Mouse (Mus musculus) kidney, adult 2 months (tissue): ENCODE measurements around the gene Ptpru. TPM values are rescaled to one million over a fixed set of nuclear protein-coding genes. Genes with fewer than 3 reads are reported as not detected.

Experiments
- DNase-seq: peaks from one replicate; pipeline ENCODE4 v3.0.0; 2021
- H3K27ac ChIP-seq: fragments of 200-500 bp; 2 replicates; pipeline ENCODE4 v1.5.1; 2012; ENCODE audit warnings: low read depth, low read length, control low read depth, inconsistent platforms; ENCODE audit not compliant: insufficient read depth
- H3K27me3 ChIP-seq: fragments of 200-500 bp; replicated peaks from 2 replicates; pipeline ENCODE4 v1.6.1; 2012; ENCODE audit warnings: mild to moderate bottlenecking, moderate library complexity, low read length, inconsistent platforms; ENCODE audit not compliant: control insufficient read depth, insufficient read depth
- H3K36me3 ChIP-seq: fragments of 200-500 bp; 2 replicates; pipeline ENCODE4 v1.6.1; 2012; ENCODE audit warnings: mild to moderate bottlenecking, moderate library complexity, low read length, inconsistent platforms; ENCODE audit not compliant: control insufficient read depth, insufficient read depth
- H3K4me1 ChIP-seq: fragments of 200-500 bp; 2 replicates; pipeline ENCODE4 v1.6.1; 2011; ENCODE audit warnings: low read length; ENCODE audit not compliant: control insufficient read depth, insufficient read depth
- H3K4me3 ChIP-seq: fragments of 200-500 bp; 2 replicates; pipeline ENCODE4 v1.5.1; 2011; ENCODE audit warnings: mild to moderate bottlenecking, low read depth, low read length, control low read depth; ENCODE audit not compliant: insufficient read depth
- CTCF ChIP-seq: fragments of 200-500 bp; conservative IDR thresholded peaks from 2 replicates; pipeline ENCODE4 v1.5.1; 2011; ENCODE audit warnings: low read depth, mild to moderate bottlenecking, control low read depth, low read length, moderate library complexity, mixed read lengths; ENCODE audit not compliant: insufficient read depth, insufficient read length
- POLR2A ChIP-seq: fragments of 200-500 bp; IDR thresholded peaks from one replicate; pipeline ENCODE4 v1.6.1; 2011; ENCODE audit warnings: low read depth, low read length, control low read depth
- WGBS: fragments of 180-500 bp; shearing (Covaris S2); methylation state at CpG from one replicate; pipeline ENCODE4 v1.1.7; 2018; 5-methylcytosine and 5-hydroxymethylcytosine counted together
- polyA plus RNA-seq: library from polyadenylated mRNA; depleted of rRNA; stranded (reverse); fragments of >200 nt; gene quantifications from 2 replicates; pipeline ENCODE4 v1.2.3, GENCODE M21; 2012

The Ptpru gene
- polyA plus RNA-seq, 1 experiment, result 19.5 TPM

GRCm38 (mm10) chr4:131854950-131855349 is 16.9 kb upstream of the Ptpru start:
- Histone ChIP-seq H3K4me1 (no peaks in the 10 kb centered on the region), H3K27me3 (no peaks in the 10 kb centered on the region), H3K4me3 (no peak overlapping the region), H3K36me3 (no peaks in the 10 kb centered on the region), H3K27ac (no peak overlapping the region)
- TF ChIP-seq POLR2A, result no peak
- TF ChIP-seq CTCF, result no peak
- DNase-seq, result no peak
- 70% methylated on average over 5 of the region's 5 CpGs for WGBS

DNA sequence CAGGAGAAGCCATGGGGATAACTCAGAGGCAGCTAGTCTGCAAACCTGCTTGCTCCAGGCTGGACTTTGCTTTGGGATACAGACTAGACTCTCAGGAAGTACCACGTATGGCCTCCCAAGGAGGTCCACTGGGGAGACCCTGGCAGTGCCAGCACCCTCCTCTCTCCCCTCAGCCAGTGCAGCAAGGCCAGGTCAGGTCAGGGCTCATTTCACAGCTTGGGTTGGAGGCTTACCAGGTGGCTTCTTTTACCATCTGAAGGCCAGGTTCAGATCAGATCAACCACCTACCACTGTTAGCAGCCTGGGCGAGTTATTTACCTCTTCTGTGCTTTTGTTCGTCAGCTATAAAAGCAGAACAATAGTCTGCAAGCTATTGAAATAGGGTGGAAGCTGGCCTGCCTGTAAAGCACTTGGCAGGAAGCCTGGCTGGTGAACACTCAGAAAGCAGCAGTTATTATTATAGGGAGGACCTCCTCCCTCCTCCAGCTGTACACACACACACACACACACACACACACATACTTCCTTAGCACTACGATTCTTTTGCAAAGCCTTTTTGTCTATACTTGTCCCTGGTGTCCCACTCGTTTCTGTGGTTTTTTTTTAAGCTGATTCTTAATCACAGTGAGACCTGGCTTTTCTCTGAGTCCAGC is 12.0 kb upstream of the Ptpru start:
- Histone ChIP-seq H3K27ac (no peak overlapping the region; the same call in 1 of the 2 replicates), H3K4me3 (no peak overlapping the region), H3K27me3 (no peaks in the 10 kb centered on the region), H3K36me3 (no peaks in the 10 kb centered on the region), H3K4me1 (no peaks in the 10 kb centered on the region)
- WGBS, result 34% methylated on average over 5 of the region's 5 CpGs
- TF ChIP-seq POLR2A (no peak), CTCF (no peak)
- DNase-seq, result peak; percentile 70

GRCm38 (mm10) chr4:131848082-131848481 is 10.0 kb upstream of the Ptpru start:
- H3K4me3 ChIP-seq, result no peak overlapping the region
- H3K4me1 ChIP-seq, result no peaks in the 10 kb centered on the region; the same call in 1 of the 2 replicates
- no peak for TF ChIP-seq CTCF
- TF ChIP-seq POLR2A, result no peak
- 64% methylated on average over 6 of the region's 6 CpGs for WGBS
- H3K36me3 ChIP-seq, result no peaks in the 10 kb centered on the region
- DNase-seq, result no peak
- no peak overlapping the region for H3K27ac ChIP-seq
- H3K27me3 ChIP-seq, result no peaks in the 10 kb centered on the region

DNA sequence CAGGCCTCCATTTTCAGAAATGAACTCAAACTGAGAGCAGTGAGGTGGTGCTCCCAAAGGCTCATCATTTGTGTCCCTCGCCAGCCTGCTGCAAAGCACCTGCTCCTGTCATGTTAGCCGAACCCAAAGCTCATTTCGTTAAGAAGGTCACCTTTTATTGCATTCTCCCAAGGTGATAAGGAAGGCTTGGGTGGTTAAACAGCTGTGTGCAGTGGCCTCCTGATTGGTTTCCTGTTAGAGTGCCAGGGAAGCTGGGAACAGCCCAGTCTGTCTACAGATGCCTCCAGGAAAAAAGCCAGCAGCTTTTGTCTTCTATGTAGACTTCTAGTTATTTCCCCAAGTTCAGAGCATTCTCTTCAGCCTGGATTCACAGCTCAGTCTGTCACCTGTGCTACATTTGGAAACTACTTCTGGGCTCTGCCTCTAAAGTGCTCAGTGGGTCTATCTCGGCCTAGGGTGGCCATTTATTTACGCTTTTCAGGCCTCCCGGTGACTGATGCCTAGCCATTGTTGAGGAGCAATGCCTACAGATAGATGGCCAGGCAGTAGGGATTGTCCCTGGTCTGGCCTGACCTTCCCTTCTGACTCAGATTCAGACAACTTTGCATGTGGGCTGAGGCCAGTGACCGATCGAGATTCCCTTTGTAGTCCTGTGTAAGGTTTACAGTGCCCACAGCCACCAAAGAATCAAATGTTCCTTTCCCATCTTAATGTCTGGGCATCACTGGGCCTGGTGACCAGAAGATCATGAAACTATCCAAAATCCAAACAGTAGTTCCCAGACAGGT is 8.1 kb upstream of the Ptpru start:
- WGBS, result 83% methylated on average over 8 of the region's 8 CpGs
- Histone ChIP-seq H3K27me3 (no peaks in the 10 kb centered on the region), H3K4me1 (no peaks in the 10 kb centered on the region; the same call in 1 of the 2 replicates), H3K36me3 (no peaks in the 10 kb centered on the region), H3K27ac (no peak overlapping the region), H3K4me3 (no peak overlapping the region)
- no peak for DNase-seq
- TF ChIP-seq POLR2A, result no peak
- no peak for TF ChIP-seq CTCF

GRCm38 (mm10) chr4:131843290-131843743 is 5.2 kb upstream of the Ptpru start, which contains the start of gene Mecr:
Gene Mecr (plus strand): TSS chr4:131843470.
- DNase-seq, result peak; percentile 96
- no peaks in the 10 kb centered on the region; the same call in 1 of the 2 replicates for H3K4me1 ChIP-seq
- no peaks in the 10 kb centered on the region for H3K36me3 ChIP-seq
- TF ChIP-seq POLR2A, result peak; percentile 35
- no peak for TF ChIP-seq CTCF
- H3K27ac ChIP-seq, result no peak within 1 kb of the TSS
- peak within 1 kb of the TSS; percentile 95 for H3K4me3 ChIP-seq
- WGBS, result under 1% methylated on average over 37 of the region's 37 CpGs
- no peaks in the 10 kb centered on the region for H3K27me3 ChIP-seq

DNA sequence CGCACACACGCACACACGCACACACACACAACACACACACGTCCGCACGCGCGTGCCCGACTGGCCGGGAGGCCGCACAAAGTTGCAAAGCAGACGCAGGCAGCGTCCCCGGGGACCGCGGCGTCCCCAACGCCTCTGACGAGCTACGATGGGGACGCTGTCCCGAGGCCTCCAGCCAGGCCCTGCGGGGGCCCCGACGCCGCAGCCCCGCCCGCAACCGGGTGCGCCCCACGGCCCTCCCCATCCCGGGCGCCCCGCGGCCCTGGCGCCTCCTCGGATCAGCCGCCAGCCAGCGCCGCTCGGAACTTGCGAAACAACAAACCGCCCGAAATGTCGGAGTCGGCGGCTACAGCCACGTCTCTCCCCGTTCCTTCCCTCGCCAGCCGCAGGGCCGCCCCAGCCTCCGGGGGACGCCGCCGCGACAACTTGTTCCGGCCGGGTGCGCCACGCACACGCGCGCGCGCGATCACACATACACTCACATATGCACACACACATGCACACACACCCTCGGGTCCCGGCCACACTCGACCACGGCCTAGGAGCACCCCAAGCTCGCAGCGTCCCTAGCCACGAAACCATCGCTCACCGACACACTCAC is 1.1 kb downstream of the Ptpru start:
- Histone ChIP-seq H3K27ac (peak overlapping the region; percentile 59), H3K36me3 (no peaks in the 10 kb centered on the region), H3K27me3 (no peaks in the 10 kb centered on the region), H3K4me1 (peaks cover 8% of the 10 kb centered on the region), H3K4me3 (peak overlapping the region; percentile 70)
- peak; percentile 29 for DNase-seq
- TF ChIP-seq CTCF (no peak), POLR2A (no peak)
- WGBS, result under 1% methylated on average over 75 of the region's 76 CpGs

DNA sequence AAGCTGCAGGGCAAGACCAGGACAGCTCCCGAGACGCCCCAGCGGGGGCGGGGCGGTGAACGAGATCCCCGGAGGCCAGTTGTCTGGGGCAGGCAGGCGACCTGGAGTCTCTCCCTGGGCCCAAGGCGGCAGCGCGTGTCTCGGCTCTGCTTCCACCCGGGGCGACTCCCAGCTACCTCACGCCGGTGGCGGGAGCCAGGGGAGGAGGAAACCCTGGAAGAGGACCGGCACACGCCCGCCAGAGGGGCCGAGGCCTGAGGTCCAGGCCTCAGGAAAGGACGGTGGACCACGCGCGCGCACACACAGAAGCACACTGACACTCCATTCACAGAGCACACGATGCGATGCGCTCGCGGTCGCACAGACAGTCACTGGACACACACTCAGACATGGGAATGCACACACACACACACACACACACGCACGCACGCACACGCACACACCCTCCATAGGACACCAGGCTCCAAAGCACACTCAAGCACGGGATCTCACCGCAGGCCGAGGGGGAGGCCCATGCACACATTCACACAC is 1.7 kb downstream of the Ptpru start:
- peak overlapping the region; percentile 70 for H3K4me3 ChIP-seq
- peak overlapping the region; percentile 59 for H3K27ac ChIP-seq
- WGBS, result 2% methylated on average over 37 of the region's 39 CpGs
- H3K27me3 ChIP-seq, result no peaks in the 10 kb centered on the region
- no peak for TF ChIP-seq POLR2A
- H3K4me1 ChIP-seq, result peaks cover 8% of the 10 kb centered on the region
- DNase-seq, result peak; percentile 68
- H3K36me3 ChIP-seq, result no peaks in the 10 kb centered on the region
